Mouse (Mus musculus) cortical plate, adult 2 months (tissue): ENCODE results near the gene Cubn. TPM values are rescaled to one million over a fixed set of nuclear protein-coding genes. Genes with fewer than 3 reads are reported as not detected.

Experiments used
- H3K27ac ChIP-seq: fragments of 200-500 bp; 2 replicates; pipeline ENCODE4 v1.5.1; 2012; ENCODE audit warnings: low read length, control low read depth, inconsistent platforms; ENCODE audit not compliant: insufficient read depth
- H3K4me1 ChIP-seq: fragments of 200-500 bp; 2 replicates; pipeline ENCODE4 v1.6.1; 2011; ENCODE audit warnings: low read length; ENCODE audit not compliant: control insufficient read depth, insufficient read depth
- H3K4me3 ChIP-seq: fragments of 200-500 bp; 2 replicates; pipeline ENCODE4 v1.5.1; 2011; ENCODE audit warnings: mild to moderate bottlenecking, low read length, control low read depth; ENCODE audit not compliant: insufficient read depth
- CTCF ChIP-seq: fragments of 200-500 bp; IDR thresholded peaks from 2 replicates; pipeline ENCODE4 v1.5.1; 2011; ENCODE audit warnings: mild to moderate bottlenecking, control low read depth, low read length; ENCODE audit not compliant: insufficient read depth; ENCODE audit errors: extremely low read depth
- POLR2A ChIP-seq: fragments of 200-500 bp; IDR thresholded peaks from 2 replicates; pipeline ENCODE4 v1.6.1; 2011; ENCODE audit warnings: mild to moderate bottlenecking, low read length, control low read depth; ENCODE audit not compliant: insufficient read depth; ENCODE audit errors: extremely low read depth
- polyA plus RNA-seq: library from polyadenylated mRNA; depleted of rRNA; stranded (reverse); fragments of >200 nt; gene quantifications from 2 replicates; pipeline ENCODE4 v1.2.3, GENCODE M21; 2012

Gene Cubn
- polyA plus RNA-seq, 1 experiment: 0.10 TPM

DNA sequence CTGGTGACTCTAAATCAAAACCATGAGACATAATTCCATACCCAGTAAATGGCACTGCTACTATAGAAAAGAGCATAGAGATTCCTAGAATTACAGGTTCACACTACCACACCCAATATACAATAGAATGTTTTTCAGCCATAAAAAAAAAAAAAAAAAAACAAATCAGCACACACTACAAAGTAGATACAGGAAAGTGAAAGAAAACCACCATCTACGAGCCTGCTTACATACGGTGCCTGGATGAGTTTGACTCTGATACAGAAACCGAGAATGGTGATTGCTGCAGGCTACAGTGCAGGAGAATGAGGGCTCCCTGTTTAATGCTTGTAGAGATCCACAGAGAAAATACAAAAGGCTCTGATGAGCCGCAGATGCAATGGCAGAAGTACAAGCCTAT, 1.3 kb upstream of the Cubn start:
- Histone ChIP-seq H3K27ac (no peak overlapping the region), H3K4me3 (no peak overlapping the region), H3K4me1 (no peaks in the 10 kb centered on the region; the same call in 1 of the 2 replicates)
- TF ChIP-seq POLR2A: no peak
- no peak for TF ChIP-seq CTCF

DNA sequence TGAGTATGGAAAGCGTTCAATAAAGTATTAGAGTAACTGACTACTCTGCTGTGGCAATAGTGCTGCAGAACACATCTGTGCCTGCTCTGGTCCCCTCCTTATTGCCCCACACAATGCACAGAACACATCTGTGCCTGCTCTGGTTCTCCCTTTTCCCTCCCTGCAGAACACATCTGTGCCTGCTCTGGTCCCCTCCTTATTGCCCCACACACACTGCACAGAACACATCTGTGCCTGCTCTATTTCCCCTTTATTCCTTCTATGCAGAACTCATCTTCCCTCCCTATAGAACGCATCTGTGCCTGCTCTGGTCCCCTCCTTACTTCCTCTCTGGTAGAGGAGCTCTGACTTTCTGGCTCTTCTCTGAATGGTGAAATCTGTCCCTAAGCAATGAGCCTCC, 1.1 kb downstream of the Cubn start:
- Histone ChIP-seq H3K27ac (no peak overlapping the region), H3K4me3 (no peak overlapping the region), H3K4me1 (no peaks in the 10 kb centered on the region)
- TF ChIP-seq CTCF (no peak), POLR2A (no peak)

DNA sequence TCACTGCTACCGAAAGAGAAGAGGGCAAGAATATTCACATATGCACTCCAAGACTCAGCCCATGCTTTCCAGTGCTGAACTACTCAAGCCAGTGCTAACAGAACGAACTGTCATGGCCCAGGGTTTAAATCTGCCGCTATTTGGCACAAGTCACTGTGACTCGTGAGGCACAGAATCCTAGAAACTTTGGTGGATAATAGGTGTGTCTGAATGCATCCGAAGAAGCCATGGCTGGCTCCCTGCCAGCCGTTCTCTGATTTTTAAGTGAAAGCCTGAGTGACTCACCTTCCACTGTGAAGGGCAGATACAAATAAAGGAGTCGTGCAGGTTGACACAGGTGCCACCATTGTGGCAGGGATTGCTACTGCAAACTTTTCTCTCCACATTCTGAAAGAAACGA, 5.1 kb downstream of the Cubn start:
- Histone ChIP-seq H3K4me3 (no peak overlapping the region), H3K27ac (no peak overlapping the region), H3K4me1 (no peaks in the 10 kb centered on the region)
- TF ChIP-seq POLR2A: no peak
- no peak for TF ChIP-seq CTCF

DNA sequence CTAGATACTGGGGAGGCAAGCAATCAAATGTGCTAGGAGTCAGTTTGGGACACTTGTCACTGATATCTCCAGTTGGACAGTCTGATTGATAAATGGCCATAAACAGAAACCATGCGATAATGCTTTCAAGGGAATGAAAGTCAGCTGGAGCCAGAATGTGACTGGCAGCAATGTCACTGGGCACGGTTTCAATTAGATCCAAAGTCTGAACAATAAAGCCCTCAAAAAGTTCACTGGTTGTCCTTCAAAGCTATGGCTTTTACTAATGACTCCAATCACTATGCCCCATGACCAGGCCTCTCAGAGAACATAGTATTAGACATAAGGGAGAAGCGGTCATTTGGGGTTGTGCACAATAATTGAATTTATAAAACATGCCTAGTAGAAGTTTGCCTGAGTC, 7.0 kb downstream of the Cubn start:
- H3K4me3 ChIP-seq: no peak overlapping the region
- TF ChIP-seq CTCF: no peak
- TF ChIP-seq POLR2A: no peak
- H3K27ac ChIP-seq: no peak overlapping the region
- no peaks in the 10 kb centered on the region for H3K4me1 ChIP-seq

DNA sequence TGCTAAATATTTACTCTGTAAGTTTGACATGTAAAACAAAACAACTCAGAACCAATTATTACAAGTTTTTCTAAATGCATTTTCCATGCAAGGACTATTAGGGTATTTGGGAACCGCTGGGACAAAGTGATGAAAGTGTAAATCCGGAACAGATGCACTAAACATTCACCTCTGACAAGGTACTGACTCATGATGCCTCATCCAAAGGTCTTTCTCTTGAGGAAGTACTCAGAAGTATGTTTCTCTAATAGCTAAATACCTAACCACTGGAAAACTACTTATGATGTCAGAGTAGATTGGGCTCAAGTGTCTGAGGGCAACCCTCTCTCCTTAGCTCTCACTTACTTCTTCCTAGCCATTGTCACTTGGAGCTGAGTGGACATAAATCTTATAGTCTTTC, 10.9 kb downstream of the Cubn start:
- no peak for TF ChIP-seq CTCF
- no peak for TF ChIP-seq POLR2A
- H3K27ac ChIP-seq: no peak overlapping the region
- no peaks in the 10 kb centered on the region for H3K4me1 ChIP-seq
- H3K4me3 ChIP-seq: no peak overlapping the region

DNA sequence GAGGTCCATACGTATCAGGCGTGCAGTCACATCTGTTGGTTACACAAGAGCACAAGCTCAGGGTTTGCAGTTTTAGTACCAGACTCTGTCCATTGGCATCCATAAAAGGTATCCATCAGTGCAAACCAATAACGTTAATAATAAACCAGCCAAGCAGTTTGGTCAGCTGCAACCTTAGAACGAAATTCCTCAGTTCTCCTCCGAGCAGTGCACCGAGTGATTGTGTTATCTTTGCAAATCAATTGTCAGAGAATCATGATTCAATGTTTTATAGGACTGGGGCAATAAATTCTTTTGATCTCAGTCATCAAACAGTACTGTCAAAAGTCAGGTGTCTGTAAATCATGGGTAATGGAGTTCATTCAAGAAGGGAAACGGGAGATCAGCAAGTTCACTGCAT, 12.4 kb downstream of the Cubn start:
- H3K27ac ChIP-seq: no peak overlapping the region
- H3K4me1 ChIP-seq: no peaks in the 10 kb centered on the region
- TF ChIP-seq POLR2A: no peak
- TF ChIP-seq CTCF: no peak
- no peak overlapping the region for H3K4me3 ChIP-seq

DNA sequence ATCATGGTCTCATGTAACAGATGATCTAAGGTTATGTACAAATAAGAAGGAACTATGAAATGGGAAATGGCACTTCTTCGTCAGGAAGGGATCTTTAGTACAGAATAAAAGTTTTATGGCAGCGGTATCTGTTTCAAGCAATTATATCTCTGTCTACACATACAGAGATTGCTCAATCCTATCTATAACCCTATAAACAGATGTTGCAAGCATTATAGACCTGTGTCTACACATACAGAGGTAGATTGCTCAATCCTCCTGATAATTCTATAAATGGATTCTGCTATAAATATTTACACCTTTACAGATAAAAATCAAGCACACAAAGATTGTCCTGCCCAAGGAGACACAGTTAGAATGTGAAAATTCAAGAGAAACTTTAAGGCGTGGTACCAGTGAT, 21.5 kb downstream of the Cubn start:
- H3K4me1 ChIP-seq: no peaks in the 10 kb centered on the region
- TF ChIP-seq POLR2A (no peak), CTCF (no peak)

DNA sequence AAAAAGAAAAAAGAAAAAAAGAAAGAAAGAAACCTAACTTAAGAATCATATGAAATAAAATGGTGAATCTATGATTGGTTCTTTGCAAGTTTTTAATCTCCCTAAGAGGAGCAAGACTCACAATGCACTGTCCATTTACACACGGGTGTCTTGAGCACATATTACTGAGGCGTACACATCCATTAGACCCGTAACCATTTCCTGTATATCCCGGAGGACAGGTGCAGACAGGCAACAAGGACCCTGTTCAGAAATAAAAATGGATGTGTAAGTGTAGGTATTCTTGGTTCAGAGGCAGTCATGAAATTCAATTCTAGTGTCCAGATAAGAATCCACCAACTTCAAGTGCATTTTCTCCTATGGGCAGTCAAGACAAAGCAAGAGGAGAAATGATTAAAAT, 22.0 kb downstream of the Cubn start:
- no peaks in the 10 kb centered on the region for H3K4me1 ChIP-seq
- H3K4me3 ChIP-seq: no peak overlapping the region
- no peak for TF ChIP-seq POLR2A
- TF ChIP-seq CTCF: no peak
- H3K27ac ChIP-seq: no peak overlapping the region

More for the DNA sequence above, 21.5 kb downstream of the Cubn start:
- Histone ChIP-seq H3K4me3 (no peak overlapping the region), H3K27ac (no peak overlapping the region)

DNA sequence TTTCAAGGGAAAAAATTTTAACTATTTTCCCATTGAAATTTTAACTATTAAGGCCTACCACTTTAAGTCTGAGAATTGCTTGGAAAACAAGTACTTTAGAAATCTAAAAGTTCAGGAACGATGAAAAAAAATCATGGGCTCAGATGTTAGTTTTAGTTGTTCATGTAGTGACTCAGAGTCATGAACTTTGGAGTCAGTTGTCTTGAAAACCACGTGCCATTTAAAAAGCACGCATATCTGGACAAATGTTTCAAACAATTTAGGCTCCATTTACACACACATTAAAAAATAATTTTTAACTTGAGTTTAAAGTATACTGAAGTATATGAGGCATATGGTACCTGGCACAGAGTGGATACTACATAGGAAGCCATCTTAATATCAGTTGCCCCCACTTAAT, 24.9 kb downstream of the Cubn start:
- Histone ChIP-seq H3K4me1 (no peaks in the 10 kb centered on the region), H3K4me3 (no peak overlapping the region), H3K27ac (no peak overlapping the region)
- TF ChIP-seq CTCF (no peak), POLR2A (no peak)

DNA sequence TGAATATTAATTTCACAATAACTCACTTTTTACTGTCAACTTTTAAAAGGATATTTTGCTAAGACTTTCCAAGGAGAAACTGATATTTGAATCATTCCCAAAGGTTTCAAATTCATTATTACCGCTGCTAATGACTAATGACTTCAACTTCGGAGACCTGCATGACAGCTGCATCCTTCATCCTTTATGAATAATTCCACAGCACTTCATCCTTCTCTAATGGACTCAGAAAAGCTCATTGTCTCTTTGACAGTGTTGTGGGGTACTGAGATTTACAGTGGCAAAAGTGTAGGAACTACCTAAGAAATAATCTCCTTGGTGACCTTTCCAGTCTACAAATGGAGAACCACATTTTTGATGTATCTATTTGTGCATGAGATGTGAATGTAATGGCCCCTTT, 33.5 kb downstream of the Cubn start:
- Histone ChIP-seq H3K4me1 (no peaks in the 10 kb centered on the region), H3K27ac (no peak overlapping the region), H3K4me3 (no peak overlapping the region)
- TF ChIP-seq POLR2A (no peak), CTCF (no peak)

DNA sequence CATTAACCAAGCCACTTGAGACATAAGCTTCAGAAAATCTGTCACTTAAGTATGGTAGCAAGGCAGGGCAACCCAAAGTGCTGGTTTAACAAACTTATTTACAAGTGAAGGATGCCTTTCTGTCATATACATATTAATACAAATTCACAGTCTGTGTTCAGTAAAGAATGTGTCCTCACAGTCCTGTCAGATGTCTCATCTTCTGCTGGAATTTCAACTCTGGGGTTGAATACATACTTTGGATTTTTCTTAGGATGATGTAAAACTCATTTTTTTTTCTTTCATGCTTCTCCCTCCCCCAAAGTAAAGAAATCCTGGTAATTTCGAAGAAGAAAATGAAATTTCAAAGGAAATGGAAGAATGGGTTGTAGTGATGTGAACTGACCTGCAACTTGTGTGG, 34.8 kb downstream of the Cubn start:
- Histone ChIP-seq H3K27ac (no peak overlapping the region), H3K4me3 (no peak overlapping the region)
- TF ChIP-seq CTCF: no peak

More for the DNA sequence above, 34.8 kb downstream of the Cubn start:
- no peaks in the 10 kb centered on the region for H3K4me1 ChIP-seq
